Mouse (Mus musculus) ES-E14 (cell line): ENCODE results near the gene Tbpl2.

Experiments
- CHD2 ChIP-seq: IDR thresholded peaks from 2 replicates; pipeline ENCODE4 v1.6.1; 2014; ENCODE audit warnings: mild to moderate bottlenecking, low read depth, low read length, inconsistent platforms
- MAFK ChIP-seq: IDR thresholded peaks from 2 replicates; pipeline ENCODE4 v1.6.1; 2014; ENCODE audit warnings: mild to moderate bottlenecking, low read depth, low read length, inconsistent platforms; ENCODE audit not compliant: insufficient read depth
- ZC3H11A ChIP-seq: IDR thresholded peaks from 2 replicates; pipeline ENCODE4 v1.6.1; 2012; ENCODE audit warnings: low read depth, mild to moderate bottlenecking, inconsistent platforms, low read length, borderline replicate concordance
- ZNF384 ChIP-seq: IDR thresholded peaks from 2 replicates; pipeline ENCODE4 v1.6.1; 2012; ENCODE audit warnings: low read depth, low read length, inconsistent platforms

GRCm38 (mm10) chr2:24047551-24048479 is 48.6 kb downstream of the Tbpl2 start:
- TF ChIP-seq CHD2 (no peak), MAFK (no peak), ZNF384 (no peak), ZC3H11A (no peak)
